Mouse (Mus musculus) forebrain, embryonic 12.5 days (tissue): Measurements from ENCODE around the gene Rapgef6. TPM values are rescaled to one million over a fixed set of nuclear protein-coding genes. Genes with fewer than 3 reads are reported as not detected.

ENCODE experiments used
- ATAC-seq: fragments of 200-750 bp; cut with Nextera tagmentation; 2 replicates; pipeline ENCODE4 v1.8.0; 2017; ENCODE audit warnings: moderate TSS enrichment; ENCODE audit not compliant: low FRiP score
- H3K27ac ChIP-seq: fragments of 300-500 bp; sonication (generic); 2 replicates; pipeline ENCODE4 v1.5.1; 2016; ENCODE audit warnings: mild to moderate bottlenecking
- H3K27me3 ChIP-seq: fragments of 300-500 bp; sonication (generic); 2 replicates; pipeline ENCODE4 v1.6.1; 2016; ENCODE audit warnings: mild to moderate bottlenecking
- H3K36me3 ChIP-seq: fragments of 300-500 bp; sonication (generic); replicated peaks from 2 replicates; pipeline ENCODE4 v1.6.1; 2016; ENCODE audit warnings: mild to moderate bottlenecking
- H3K4me1 ChIP-seq: fragments of 300-500 bp; sonication (generic); 2 replicates; pipeline ENCODE4 v1.6.1; 2016
- H3K4me2 ChIP-seq: fragments of 300-500 bp; sonication (generic); 2 replicates; pipeline ENCODE4 v1.6.1; 2016; ENCODE audit warnings: mild to moderate bottlenecking, moderate library complexity
- H3K4me3 ChIP-seq: fragments of 300-500 bp; sonication (generic); replicated peaks from 2 replicates; pipeline ENCODE4 v1.5.1; 2016; ENCODE audit warnings: mild to moderate bottlenecking
- H3K9ac ChIP-seq: fragments of 300-500 bp; sonication (generic); 2 replicates; pipeline ENCODE4 v1.6.1; 2016; ENCODE audit warnings: mild to moderate bottlenecking
- H3K9me3 ChIP-seq: fragments of 300-500 bp; sonication (generic); 2 replicates; pipeline ENCODE4 v1.6.1; 2016
- WGBS: fragments of 180-500 bp; shearing (Covaris S2); methylation state at CpG from one replicate; pipeline ENCODE4 v1.1.7; 2016; 5-methylcytosine and 5-hydroxymethylcytosine counted together
- polyA plus RNA-seq: library from polyadenylated mRNA; unstranded; fragments of >200 nt; fragmentation: Nextera tagmentation; extraction: Ambion mirVana; gene quantifications from 2 replicates; pipeline ENCODE4 v1.2.1, GENCODE M21; 2016

The Rapgef6 gene
- polyA plus RNA-seq, 1 experiment from 2014 or later = 35.4 TPM

- Histone ChIP-seq H3K36me3 (peaks cover 17% of the 10 kb centered on the region), H3K4me2 (no peak overlapping the region), H3K9me3 (no peaks in the 10 kb centered on the region), H3K4me3 (no peak overlapping the region), H3K4me1 (peaks cover 3% of the 10 kb centered on the region; the same call in 1 of the 2 replicates), H3K9ac (no peak overlapping the region), H3K27me3 (no peaks in the 10 kb centered on the region), H3K27ac (no peak overlapping the region)
- 76% methylated on average over 3 of the region's 3 CpGs for WGBS
- no peak for ATAC-seq
Observed at GRCm38 (mm10) chr11:54699972-54700371, 177.3 kb downstream of the Rapgef6 start.

DNA sequence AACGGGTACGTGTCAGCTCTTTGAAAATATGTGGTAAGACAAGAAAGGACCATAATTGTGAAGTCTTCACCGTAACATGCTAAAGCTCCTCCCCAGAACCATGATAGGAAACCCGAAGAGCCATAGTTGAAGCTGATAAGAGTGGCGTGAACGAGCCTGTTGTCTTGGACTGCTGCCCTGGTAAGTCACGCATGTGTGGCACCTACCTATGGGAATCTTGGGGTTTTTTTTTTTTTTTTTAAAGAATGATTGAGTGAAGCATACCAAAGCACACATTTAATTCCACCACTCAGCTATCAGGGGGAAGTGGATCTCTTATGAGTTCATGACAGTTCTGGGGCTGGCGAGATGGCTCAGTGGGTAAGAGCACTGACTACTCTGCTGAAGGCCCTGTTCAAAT, 179.2 kb downstream of the Rapgef6 start:
- 94% methylated on average over 8 of the region's 8 CpGs for WGBS
- Histone ChIP-seq H3K9ac (no peak overlapping the region), H3K4me3 (no peak overlapping the region), H3K27ac (no peak overlapping the region), H3K36me3 (peaks cover 3% of the 10 kb centered on the region; the same call in 1 of the 2 replicates), H3K4me2 (no peak overlapping the region), H3K27me3 (no peaks in the 10 kb centered on the region), H3K4me1 (peaks cover 3% of the 10 kb centered on the region; the same call in 1 of the 2 replicates), H3K9me3 (no peaks in the 10 kb centered on the region)
- no peak for ATAC-seq

- Histone ChIP-seq H3K9ac (no peak overlapping the region), H3K4me1 (peaks cover 3% of the 10 kb centered on the region; the same call in 1 of the 2 replicates), H3K4me2 (no peak overlapping the region), H3K36me3 (no peaks in the 10 kb centered on the region; the same call in 1 of the 2 replicates), H3K9me3 (no peaks in the 10 kb centered on the region), H3K4me3 (no peak overlapping the region), H3K27ac (no peak overlapping the region), H3K27me3 (no peaks in the 10 kb centered on the region)
- ATAC-seq = 0 out of 2 replicates have a peak, but pooled peaks have one; percentile 39
- 38% methylated on average over 4 of the region's 4 CpGs for WGBS
Observed at GRCm38 (mm10) chr11:54703306-54703705, 180.7 kb downstream of the Rapgef6 start.

DNA sequence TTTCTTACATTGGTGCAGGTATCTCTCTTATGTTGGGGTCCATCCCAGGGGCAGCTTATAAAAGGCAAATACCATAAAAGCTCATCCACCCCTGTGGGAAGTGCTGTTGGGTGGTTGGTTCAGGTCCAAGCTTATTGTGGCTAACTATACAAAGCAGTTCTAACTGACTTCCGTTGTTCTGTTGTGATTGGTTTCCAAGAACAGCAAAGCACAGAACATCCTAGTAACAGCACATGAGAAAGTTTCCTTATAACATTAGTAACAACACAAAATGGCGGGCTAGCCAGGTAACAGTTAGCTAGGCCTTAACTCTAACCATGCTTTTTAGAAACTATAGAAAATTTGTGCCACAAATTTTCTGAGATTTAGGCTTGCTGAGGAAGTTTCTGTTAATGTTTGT, 185.5 kb downstream of the Rapgef6 start:
- Histone ChIP-seq H3K36me3 (peaks cover 7% of the 10 kb centered on the region), H3K27ac (no peak overlapping the region), H3K4me2 (no peak overlapping the region), H3K4me1 (peaks cover 9% of the 10 kb centered on the region), H3K9ac (no peak overlapping the region), H3K9me3 (no peaks in the 10 kb centered on the region), H3K27me3 (no peaks in the 10 kb centered on the region), H3K4me3 (no peak overlapping the region)
- WGBS = 94% methylated on average over 2 of the region's 2 CpGs
- no peak for ATAC-seq

DNA sequence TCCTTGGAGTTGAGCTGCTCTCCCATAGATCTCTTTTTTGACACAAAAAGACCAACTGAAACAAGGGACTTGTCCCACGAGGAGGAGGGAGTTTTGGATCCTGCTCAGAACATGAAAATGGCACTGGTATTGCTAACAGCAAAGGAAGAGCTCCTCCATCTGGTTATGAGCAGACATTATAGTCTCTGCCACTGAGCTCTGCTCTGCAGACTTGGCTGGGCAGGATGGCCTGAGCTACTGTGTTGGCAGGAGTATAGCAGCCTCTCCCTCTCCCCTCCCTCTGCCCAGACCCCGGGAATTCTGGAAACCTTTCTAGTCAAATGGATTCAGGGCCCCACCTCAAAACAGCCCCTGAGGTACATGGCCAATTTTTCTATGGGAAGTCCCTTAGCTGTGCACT, 187.0 kb downstream of the Rapgef6 start:
- Histone ChIP-seq H3K36me3 (peaks cover 7% of the 10 kb centered on the region), H3K27me3 (no peaks in the 10 kb centered on the region), H3K27ac (no peak overlapping the region), H3K4me3 (no peak overlapping the region), H3K9ac (no peak overlapping the region), H3K9me3 (no peaks in the 10 kb centered on the region), H3K4me2 (no peak overlapping the region), H3K4me1 (peaks cover 6% of the 10 kb centered on the region; the same call in 1 of the 2 replicates)
- 65% methylated on average over 2 of the region's 2 CpGs for WGBS
- no peak for ATAC-seq

DNA sequence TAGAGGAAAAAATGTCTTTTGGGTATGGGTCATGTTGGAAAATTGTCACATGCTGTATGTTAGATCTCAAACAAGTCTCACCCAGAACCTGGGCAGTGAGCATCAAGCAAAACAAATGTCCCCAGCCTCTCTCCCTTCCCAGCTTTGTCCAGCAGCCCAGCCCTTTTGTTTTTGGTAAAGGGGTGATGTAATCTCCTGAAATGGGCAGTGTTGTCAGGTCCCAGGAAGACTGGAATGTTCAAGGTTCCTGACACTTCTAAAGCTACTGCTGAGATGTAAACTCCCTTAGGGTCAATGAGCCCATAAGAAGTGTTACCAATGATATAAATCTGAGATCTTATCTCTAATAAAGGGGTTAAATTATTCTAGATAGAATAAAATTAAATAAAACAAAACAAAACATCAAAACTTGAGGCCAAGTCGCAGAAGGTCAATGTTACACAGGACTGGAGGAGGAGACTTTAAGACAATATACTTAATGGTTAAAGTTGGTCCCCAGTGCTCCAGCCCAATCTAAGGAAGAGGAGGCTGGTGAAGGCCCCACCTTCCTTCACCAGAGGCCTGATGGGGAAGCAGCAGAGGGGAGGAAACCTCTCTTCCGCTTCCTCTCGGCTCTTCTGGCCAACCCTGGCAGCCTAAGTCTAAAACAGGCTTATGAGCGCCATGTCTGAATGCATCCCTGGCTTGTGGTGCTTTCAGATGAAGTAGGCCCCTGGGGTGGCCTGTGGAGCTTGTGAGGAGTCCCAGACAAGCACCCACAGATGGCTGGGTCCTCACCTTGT, 188.1 kb downstream of the Rapgef6 start:
- H3K9ac ChIP-seq = no peak overlapping the region; the same call in 1 of the 2 replicates
- H3K4me2 ChIP-seq = no peak overlapping the region
- H3K36me3 ChIP-seq = peaks cover 9% of the 10 kb centered on the region
- no peak for ATAC-seq
- WGBS = 82% methylated on average over 4 of the region's 4 CpGs
- no peak overlapping the region for H3K27ac ChIP-seq
- H3K4me3 ChIP-seq = no peak overlapping the region
- H3K27me3 ChIP-seq = no peaks in the 10 kb centered on the region
- peaks cover 6% of the 10 kb centered on the region; the same call in 1 of the 2 replicates for H3K4me1 ChIP-seq
- no peaks in the 10 kb centered on the region for H3K9me3 ChIP-seq

- ATAC-seq = no peak
- 76% methylated on average over 2 of the region's 2 CpGs for WGBS
- H3K27me3 ChIP-seq = no peaks in the 10 kb centered on the region
- no peak overlapping the region for H3K9ac ChIP-seq
- H3K4me1 ChIP-seq = peaks cover 6% of the 10 kb centered on the region; the same call in 1 of the 2 replicates
- no peaks in the 10 kb centered on the region for H3K9me3 ChIP-seq
- H3K36me3 ChIP-seq = peaks cover 29% of the 10 kb centered on the region
- H3K27ac ChIP-seq = no peak overlapping the region
- H3K4me2 ChIP-seq = no peak overlapping the region
- no peak overlapping the region for H3K4me3 ChIP-seq
Observed at GRCm38 (mm10) chr11:54712849-54713248, 190.2 kb downstream of the Rapgef6 start.

GRCm38 (mm10) chr11:54717893-54718292, 195.2 kb downstream of the Rapgef6 start:
- no peak overlapping the region for H3K9ac ChIP-seq
- H3K36me3 ChIP-seq = peaks cover 71% of the 10 kb centered on the region
- H3K9me3 ChIP-seq = no peaks in the 10 kb centered on the region
- H3K4me3 ChIP-seq = no peak overlapping the region
- WGBS = 91% methylated on average over 3 of the region's 3 CpGs
- H3K4me1 ChIP-seq = no peaks in the 10 kb centered on the region
- ATAC-seq = no peak
- no peak overlapping the region for H3K4me2 ChIP-seq
- no peak overlapping the region for H3K27ac ChIP-seq
- H3K27me3 ChIP-seq = no peaks in the 10 kb centered on the region

DNA sequence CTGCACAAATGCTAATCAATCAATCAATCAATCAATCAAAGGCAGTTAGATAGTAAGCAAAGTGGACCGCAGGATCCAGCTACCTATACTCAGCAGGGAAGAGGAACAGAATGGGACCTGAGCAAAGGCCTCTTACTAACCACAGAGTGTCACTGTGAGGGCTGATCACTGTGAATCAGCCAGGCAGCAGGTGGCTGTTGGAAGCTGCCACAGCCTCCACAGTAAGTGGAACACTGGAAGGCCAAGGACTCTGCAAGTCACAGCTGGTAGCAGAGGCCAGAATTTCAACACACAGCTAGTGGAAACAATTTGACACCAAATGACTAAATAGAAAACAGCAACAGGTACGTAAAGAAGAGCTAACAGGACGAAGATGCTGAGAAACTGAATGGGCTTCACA, 196.0 kb downstream of the Rapgef6 start:
- Histone ChIP-seq H3K9ac (no peak overlapping the region), H3K4me1 (no peaks in the 10 kb centered on the region), H3K4me3 (no peak overlapping the region), H3K27me3 (no peaks in the 10 kb centered on the region), H3K27ac (0 out of 2 replicates have a peak overlapping the region, but pooled peaks have one; percentile 8), H3K36me3 (peaks cover 78% of the 10 kb centered on the region), H3K4me2 (no peak overlapping the region), H3K9me3 (no peaks in the 10 kb centered on the region)
- 88% methylated on average over 3 of the region's 3 CpGs for WGBS
- ATAC-seq = no peak

GRCm38 (mm10) chr11:54722057-54722456, 199.4 kb downstream of the Rapgef6 start:
- no peaks in the 10 kb centered on the region for H3K27me3 ChIP-seq
- no peak overlapping the region for H3K27ac ChIP-seq
- H3K4me3 ChIP-seq = no peak overlapping the region
- WGBS = 92% methylated on average over 6 of the region's 6 CpGs
- H3K4me1 ChIP-seq = peaks cover 6% of the 10 kb centered on the region
- no peak overlapping the region for H3K4me2 ChIP-seq
- H3K9me3 ChIP-seq = no peaks in the 10 kb centered on the region
- H3K36me3 ChIP-seq = peaks cover 84% of the 10 kb centered on the region
- no peak overlapping the region for H3K9ac ChIP-seq
- ATAC-seq = no peak

- Histone ChIP-seq H3K4me3 (no peak overlapping the region), H3K27me3 (no peaks in the 10 kb centered on the region), H3K36me3 (peaks cover 78% of the 10 kb centered on the region), H3K4me2 (no peak overlapping the region), H3K27ac (peak overlapping the region; percentile 59), H3K4me1 (peaks cover 6% of the 10 kb centered on the region), H3K9ac (no peak overlapping the region), H3K9me3 (no peaks in the 10 kb centered on the region)
- whole genome bisulfite sequencing = 94% methylated on average over 4 of the region's 4 CpGs
- no peak for ATAC-seq
Observed at GRCm38 (mm10) chr11:54724353-54725034, 201.8 kb downstream of the Rapgef6 start.

- H3K4me2 ChIP-seq = no peak overlapping the region
- WGBS = 85% methylated on average over 3 of the region's 3 CpGs
- H3K36me3 ChIP-seq = peaks cover 63% of the 10 kb centered on the region
Observed at GRCm38 (mm10) chr11:54726571-54727062, 204.0 kb downstream of the Rapgef6 start.

More at GRCm38 (mm10) chr11:54726571-54727062, 204.0 kb downstream of the Rapgef6 start:
- Histone ChIP-seq H3K4me3 (no peak overlapping the region), H3K9ac (no peak overlapping the region), H3K4me1 (peaks cover 6% of the 10 kb centered on the region), H3K27me3 (no peaks in the 10 kb centered on the region), H3K9me3 (no peaks in the 10 kb centered on the region), H3K27ac (no peak overlapping the region)
- ATAC-seq = no peak
